Mouse (Mus musculus) myocyte (in vitro differentiated cells): ENCODE results near the gene Polh. TPM values are rescaled to one million over a fixed set of nuclear protein-coding genes. Genes with fewer than 3 reads are reported as not detected.

Source experiments
- H3K27me3 ChIP-seq: one replicate; pipeline ENCODE4 v1.6.1; 2011; ENCODE audit not compliant: control insufficient read depth, insufficient read depth, insufficient read length
- H3K36me3 ChIP-seq: one replicate; pipeline ENCODE4 v1.6.1; 2011; ENCODE audit not compliant: control insufficient read depth, insufficient read depth
- H3K4me2 ChIP-seq: one replicate; pipeline ENCODE4 v1.6.1; 2011; ENCODE audit warnings: low read depth, control low read depth
- H3K4me3 ChIP-seq: one replicate; pipeline ENCODE4 v1.5.1; 2011; ENCODE audit warnings: mild to moderate bottlenecking, control low read depth, moderate library complexity
- H3K79me2 ChIP-seq: one replicate; pipeline ENCODE4 v1.6.1; 2011; ENCODE audit not compliant: control insufficient read depth, insufficient read depth
- H3ac ChIP-seq: one replicate; pipeline ENCODE4 v1.6.1; 2011; ENCODE audit not compliant: control insufficient read depth, insufficient read length
- CEBPB ChIP-seq: IDR thresholded peaks from 2 replicates; pipeline ENCODE4 v1.6.1; 2011; ENCODE audit warnings: mild to moderate bottlenecking, moderate library complexity; ENCODE audit not compliant: poor library complexity, insufficient read depth, severe bottlenecking
- E2F4 ChIP-seq: IDR thresholded peaks from one replicate; pipeline ENCODE4 v1.6.1; 2011; ENCODE audit warnings: mild to moderate bottlenecking, control low read depth, moderate library complexity; ENCODE audit not compliant: insufficient read depth
- MAX ChIP-seq: IDR thresholded peaks from one replicate; pipeline ENCODE4 v1.6.1; 2011; ENCODE audit warnings: low read depth, mild to moderate bottlenecking, control low read depth
- MYOD1 ChIP-seq, 3 experiments: IDR thresholded peaks; one replicate each; pipeline ENCODE4 v1.6.1; 2011; ENCODE audit warnings: control low read depth in 2 of 3, low read depth in 2 of 3, mild to moderate bottlenecking in 2 of 3, moderate library complexity in 1 of 3; ENCODE audit not compliant: insufficient read length in 2 of 3, control insufficient read depth in 1 of 3
- MYOG ChIP-seq, 3 experiments: IDR thresholded peaks; one replicate each; pipeline ENCODE4 v1.6.1; 2011; ENCODE audit warnings: control low read depth in 2 of 3, low read depth in 2 of 3, mild to moderate bottlenecking in 2 of 3; ENCODE audit not compliant: insufficient read length in 2 of 3, control insufficient read depth in 1 of 3, insufficient read depth in 1 of 3
- POLR2A ChIP-seq: IDR thresholded peaks from one replicate; pipeline ENCODE4 v1.6.1; 2011; ENCODE audit warnings: low read depth, mild to moderate bottlenecking, control low read depth, moderate library complexity; ENCODE audit not compliant: insufficient read length
- POLR2AphosphoS2 ChIP-seq: IDR thresholded peaks from one replicate; pipeline ENCODE4 v1.6.1; 2011; ENCODE audit warnings: low read depth, control low read depth; ENCODE audit not compliant: insufficient read length
- REST ChIP-seq: IDR thresholded peaks from one replicate; pipeline ENCODE4 v1.6.1; 2011; ENCODE audit warnings: mild to moderate bottlenecking, control low read depth, moderate library complexity; ENCODE audit not compliant: insufficient read depth, insufficient read length
- SRF ChIP-seq: IDR thresholded peaks from one replicate; pipeline ENCODE4 v1.6.1; 2011; ENCODE audit warnings: low read depth; ENCODE audit not compliant: control insufficient read depth, insufficient read length
- TCF12 ChIP-seq: IDR thresholded peaks from one replicate; pipeline ENCODE4 v1.6.1; 2011; ENCODE audit warnings: mild to moderate bottlenecking, control low read depth; ENCODE audit not compliant: poor library complexity, insufficient read depth, severe bottlenecking
- TCF3 ChIP-seq: IDR thresholded peaks from one replicate; pipeline ENCODE4 v1.6.1; 2011; ENCODE audit warnings: low read depth, control low read depth; ENCODE audit not compliant: insufficient read length
- USF1 ChIP-seq: IDR thresholded peaks from one replicate; pipeline ENCODE4 v1.6.1; 2011; ENCODE audit warnings: low read depth, mild to moderate bottlenecking, control low read depth, moderate library complexity
- polyA plus RNA-seq: library from polyadenylated mRNA; unstranded; fragments of >200 nt; fragmentation: generic; extraction: Trizol; gene quantifications from one replicate; pipeline ENCODE4 v1.2.1, GENCODE M21; 2012; ENCODE audit warnings: missing spikeins

The Polh gene
- polyA plus RNA-seq, 1 experiment: 6.0 TPM

DNA sequence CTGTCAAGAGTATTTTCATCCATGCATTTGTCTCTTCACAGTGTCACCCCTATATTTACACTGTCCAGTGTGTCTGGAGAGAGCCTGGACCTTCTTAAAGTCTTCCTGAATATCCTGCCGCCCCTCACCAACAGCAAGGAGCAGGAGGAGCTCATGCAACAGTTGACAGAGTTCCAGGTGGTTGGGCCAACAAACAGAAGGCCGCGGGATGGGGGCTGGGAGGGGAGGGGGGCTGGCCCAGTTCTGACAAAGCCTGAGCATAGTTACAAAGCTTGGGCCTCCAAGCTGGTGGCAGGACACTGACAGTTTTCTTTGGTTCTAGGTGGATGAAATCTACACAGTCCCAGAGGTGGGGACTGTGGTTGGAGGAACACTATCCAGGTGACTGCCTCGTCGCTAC, 36.2 kb downstream of the Polh start:
- Histone ChIP-seq H3K4me2 (no peak overlapping the region), H3K36me3 (peaks cover 72% of the 10 kb centered on the region), H3ac (no peak overlapping the region), H3K79me2 (peaks cover 34% of the 10 kb centered on the region), H3K27me3 (no peaks in the 10 kb centered on the region), H3K4me3 (no peak overlapping the region)
- TF ChIP-seq REST (no peak), USF1 (no peak), TCF3 (no peak), CEBPB (no peak), POLR2A (no peak), MYOG (IDR thresholded peaks at IDR 0.05; ENCODE audit: control insufficient read depth in 1 of 3, insufficient read depth in 1 of 3, insufficient read length in 2 of 3, low read depth in 2 of 3) (no peak), E2F4 (no peak), TCF12 (no peak)

DNA sequence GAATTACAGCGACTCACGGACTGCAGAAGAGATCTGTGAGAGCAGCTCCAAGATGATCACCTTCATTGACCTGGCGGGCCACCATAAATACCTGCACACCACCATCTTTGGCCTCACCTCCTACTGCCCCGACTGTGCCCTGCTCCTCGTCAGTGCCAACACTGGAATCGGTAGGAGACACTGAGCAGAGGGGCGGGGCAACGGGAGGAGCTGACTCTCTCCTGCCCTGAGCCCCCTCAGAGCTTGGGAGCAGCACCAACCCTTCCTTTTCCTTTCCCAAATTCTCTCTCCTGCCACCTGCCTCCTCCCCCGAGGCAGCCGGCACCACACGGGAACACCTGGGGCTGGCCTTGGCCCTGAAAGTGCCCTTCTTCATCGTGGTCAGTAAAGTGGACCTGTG, 37.0 kb downstream of the Polh start:
- H3K4me3 ChIP-seq: no peak overlapping the region
- H3K27me3 ChIP-seq: no peaks in the 10 kb centered on the region
- H3K4me2 ChIP-seq: no peak overlapping the region
- peaks cover 38% of the 10 kb centered on the region for H3K79me2 ChIP-seq
- peaks cover 65% of the 10 kb centered on the region for H3K36me3 ChIP-seq
- H3ac ChIP-seq: no peak overlapping the region
- TF ChIP-seq MYOD1 (IDR thresholded peaks at IDR 0.05; ENCODE audit: control insufficient read depth in 1 of 3, insufficient read length in 2 of 3, low read depth in 2 of 3) (no peak), POLR2AphosphoS2 (peak; percentile 50)

DNA sequence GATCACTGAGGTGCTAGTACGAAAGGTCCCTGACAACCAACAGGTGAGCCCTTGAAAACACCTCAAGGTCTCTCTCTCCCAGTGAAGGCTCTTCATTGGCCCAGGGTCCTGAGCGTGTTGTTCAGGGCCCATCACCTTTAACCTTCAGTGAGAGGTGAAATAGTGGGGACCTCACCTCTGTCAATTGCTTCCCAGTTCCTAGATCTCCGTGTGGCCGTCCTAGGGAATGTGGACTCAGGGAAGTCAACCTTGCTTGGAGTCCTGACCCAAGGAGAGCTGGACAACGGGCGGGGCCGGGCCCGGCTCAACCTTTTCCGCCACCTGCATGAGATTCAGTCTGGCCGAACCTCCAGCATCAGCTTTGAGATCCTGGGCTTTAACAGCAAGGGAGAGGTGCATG, 37.7 kb downstream of the Polh start:
- H3K4me3 ChIP-seq: no peak overlapping the region
- peaks cover 58% of the 10 kb centered on the region for H3K36me3 ChIP-seq
- no peak for TF ChIP-seq E2F4
- no peak overlapping the region for H3K4me2 ChIP-seq
- H3K27me3 ChIP-seq: no peaks in the 10 kb centered on the region
- H3K79me2 ChIP-seq: peaks cover 38% of the 10 kb centered on the region
- no peak overlapping the region for H3ac ChIP-seq

DNA sequence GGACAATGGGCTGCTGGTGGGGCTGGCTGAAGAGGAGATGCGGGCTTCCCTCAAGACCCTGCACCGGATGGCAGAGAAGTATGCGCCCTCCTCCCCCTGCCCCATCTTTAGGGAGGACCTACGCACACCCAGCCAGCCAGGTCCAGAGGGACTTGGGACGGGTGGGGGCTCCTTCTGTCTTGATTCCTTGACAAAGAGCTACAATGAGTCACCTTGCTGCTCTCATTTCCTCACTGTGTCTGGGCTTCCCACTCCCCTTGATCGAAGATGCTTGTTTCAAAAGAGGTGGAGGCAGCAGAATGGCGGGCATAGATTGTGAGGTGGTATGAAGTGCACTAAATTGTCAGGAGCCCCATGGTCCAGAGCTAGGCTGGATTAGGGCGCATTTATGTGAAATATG, 38.1 kb downstream of the Polh start:
- Histone ChIP-seq H3K79me2 (peaks cover 38% of the 10 kb centered on the region), H3K4me2 (peak overlapping the region; percentile 79), H3K36me3 (peaks cover 53% of the 10 kb centered on the region), H3K27me3 (no peaks in the 10 kb centered on the region), H3K4me3 (peak overlapping the region; percentile 94), H3ac (no peak overlapping the region)
- no peak for TF ChIP-seq E2F4
- no peak for TF ChIP-seq USF1
- no peak for TF ChIP-seq SRF
- no peak for TF ChIP-seq MYOD1 (IDR thresholded peaks at IDR 0.05; ENCODE audit: control insufficient read depth in 1 of 3, insufficient read length in 2 of 3, low read depth in 2 of 3)
- no peak for TF ChIP-seq MAX
- TF ChIP-seq MYOG (IDR thresholded peaks at IDR 0.05; ENCODE audit: control insufficient read depth in 1 of 3, insufficient read depth in 1 of 3, insufficient read length in 2 of 3, low read depth in 2 of 3): no peak
- no peak for TF ChIP-seq POLR2AphosphoS2
- no peak for TF ChIP-seq TCF12
- TF ChIP-seq TCF3: no peak
- TF ChIP-seq REST: no peak
- no peak for TF ChIP-seq POLR2A
- TF ChIP-seq CEBPB: no peak

DNA sequence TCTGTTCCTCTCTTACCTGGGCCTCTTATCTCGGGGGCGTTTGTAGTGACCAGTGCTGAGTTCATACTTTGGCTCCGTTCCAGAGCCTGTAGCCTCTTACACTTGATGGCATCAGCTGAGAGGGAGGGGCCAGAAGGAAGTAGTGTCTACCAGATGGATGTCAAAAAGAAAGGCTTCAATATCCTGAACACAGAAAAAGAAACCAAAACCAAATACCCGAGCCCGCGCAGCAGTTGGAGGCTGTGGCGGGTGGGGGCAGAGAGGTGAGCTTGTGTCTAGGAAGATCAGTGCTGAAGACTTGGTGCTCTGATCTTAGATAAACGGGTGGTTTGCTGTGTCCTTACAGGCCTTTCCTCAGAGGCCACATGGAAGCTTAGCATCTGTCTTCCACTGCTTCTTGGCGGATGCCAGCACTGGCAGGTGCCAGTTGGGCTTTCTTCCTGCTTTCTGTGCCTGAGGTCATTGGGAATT, 39.5 kb downstream of the Polh start:
- H3K4me3 ChIP-seq: peak overlapping the region; percentile 94

More for the DNA sequence above, 39.5 kb downstream of the Polh start:
- TF ChIP-seq MAX: no peak
- no peak for TF ChIP-seq SRF
- peak; percentile 95 for TF ChIP-seq CEBPB
- TF ChIP-seq E2F4: no peak
- TF ChIP-seq USF1: no peak
- TF ChIP-seq MYOG (IDR thresholded peaks at IDR 0.05; ENCODE audit: control insufficient read depth in 1 of 3, insufficient read depth in 1 of 3, insufficient read length in 2 of 3, low read depth in 2 of 3): peak in 1 of 3 experiments; percentile 32
- no peak for TF ChIP-seq TCF12
- TF ChIP-seq POLR2A: no peak
- no peak for TF ChIP-seq REST
- no peak for TF ChIP-seq TCF3
- peak in 1 of 3 experiments; percentile 39 for TF ChIP-seq MYOD1 (IDR thresholded peaks at IDR 0.05; ENCODE audit: control insufficient read depth in 1 of 3, insufficient read length in 2 of 3, low read depth in 2 of 3)
- TF ChIP-seq POLR2AphosphoS2: no peak
- H3K4me2 ChIP-seq: peak overlapping the region; percentile 79
- no peaks in the 10 kb centered on the region for H3K27me3 ChIP-seq
- H3ac ChIP-seq: no peak overlapping the region
- peaks cover 41% of the 10 kb centered on the region for H3K36me3 ChIP-seq
- H3K79me2 ChIP-seq: peaks cover 38% of the 10 kb centered on the region
